Mouse (Mus musculus) hindbrain, embryonic 11.5 days (tissue): ENCODE results near the gene Mpg. TPM values are rescaled to one million over a fixed set of nuclear protein-coding genes. Genes with fewer than 3 reads are reported as not detected.

Experiments
- ATAC-seq: fragments of 200-750 bp; cut with Nextera tagmentation; 2 replicates; pipeline ENCODE4 v1.8.0; 2017; ENCODE audit warnings: mild to moderate bottlenecking, moderate TSS enrichment, moderate library complexity; ENCODE audit not compliant: low FRiP score
- DNase-seq: peaks from one replicate; pipeline ENCODE4 v3.0.0-alpha.2; 2015; ENCODE audit warnings: low spot score
- H3K27ac ChIP-seq: fragments of 300-500 bp; sonication (generic); 2 replicates; pipeline ENCODE4 v1.5.1; 2014; ENCODE audit warnings: mild to moderate bottlenecking, low read depth, low read length
- H3K27me3 ChIP-seq: fragments of 300-500 bp; sonication (generic); 2 replicates; pipeline ENCODE4 v1.6.1; 2014; ENCODE audit warnings: mild to moderate bottlenecking, low read length, moderate library complexity, mixed read lengths; ENCODE audit not compliant: control insufficient read depth, insufficient read depth
- H3K36me3 ChIP-seq: fragments of 300-500 bp; sonication (generic); 2 replicates; pipeline ENCODE4 v1.6.1; 2014; ENCODE audit warnings: mild to moderate bottlenecking, low read length, moderate library complexity, mixed read lengths; ENCODE audit not compliant: control insufficient read depth, insufficient read depth
- H3K4me1 ChIP-seq: fragments of 300-500 bp; sonication (generic); replicated peaks from 2 replicates; pipeline ENCODE4 v1.6.1; 2014; ENCODE audit warnings: low read length, mixed read lengths; ENCODE audit not compliant: control insufficient read depth, insufficient read depth
- H3K4me2 ChIP-seq: fragments of 300-500 bp; sonication (generic); replicated peaks from 2 replicates; pipeline ENCODE4 v1.6.1; 2014; ENCODE audit warnings: mild to moderate bottlenecking, low read depth, low read length
- H3K4me3 ChIP-seq: fragments of 300-500 bp; sonication (generic); 2 replicates; pipeline ENCODE4 v1.5.1; 2014; ENCODE audit warnings: low read depth, low read length
- H3K9ac ChIP-seq: fragments of 300-500 bp; sonication (generic); 2 replicates; pipeline ENCODE4 v1.6.1; 2014; ENCODE audit warnings: low read depth, low read length
- H3K9me3 ChIP-seq: fragments of 300-500 bp; sonication (generic); 2 replicates; pipeline ENCODE4 v1.6.1; 2016; ENCODE audit warnings: low read length; ENCODE audit not compliant: control insufficient read depth
- WGBS: fragments of 180-500 bp; shearing (Covaris S2); extraction: QIAGEN DNeasy Blood & Tissue Kit; methylation state at CpG from one replicate; pipeline ENCODE4 v1.1.7; 2014; 5-methylcytosine and 5-hydroxymethylcytosine counted together
- polyA plus RNA-seq: library from polyadenylated mRNA; unstranded; fragments of >200 nt; fragmentation: Nextera tagmentation; extraction: Ambion mirVana; gene quantifications from 2 replicates; pipeline ENCODE4 v1.2.1, GENCODE M21; 2014

Mpg gene
- polyA plus RNA-seq, 1 experiment from 2014 or later = 29.0 TPM

GRCm38 (mm10) chr11:32267188-32267884 is 41.0 kb downstream of the Mpg start, which contains the start of gene Nprl3:
Nprl3 (minus strand) TSS chr11:32267707.
- Histone ChIP-seq H3K9me3 (no peaks in the 10 kb centered on the region), H3K27ac (peak within 1 kb of the TSS; percentile 96)
- under 1% methylated on average over 54 of the region's 54 CpGs for WGBS

DNA sequence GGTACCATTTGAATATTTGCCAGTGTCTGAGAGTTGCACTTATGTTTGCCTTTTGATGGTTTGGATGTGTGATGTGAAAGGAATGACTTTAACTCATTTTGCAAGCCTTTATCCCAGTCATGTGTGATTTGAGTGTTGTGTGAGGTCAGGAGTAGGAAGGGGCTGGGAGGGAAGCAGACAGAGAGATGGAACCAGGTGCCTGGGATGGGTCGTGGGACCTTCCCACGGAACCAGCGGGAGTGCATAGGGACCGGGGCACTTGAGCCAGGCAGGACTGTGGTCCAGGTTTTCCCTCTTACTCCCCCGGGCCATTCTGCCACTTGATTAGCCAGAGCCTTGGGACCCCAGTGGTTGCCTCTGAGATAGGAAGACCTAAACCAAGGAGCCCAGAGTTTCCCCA is 41.7 kb downstream of the Mpg start:
- no peak overlapping the region for H3K27ac ChIP-seq
- peak; percentile 33 for DNase-seq
- H3K9me3 ChIP-seq = no peaks in the 10 kb centered on the region
- 20% methylated on average over 5 of the region's 5 CpGs for WGBS
- H3K4me1 ChIP-seq = 0 out of 2 replicates have a peak, but pooled peaks cover 2% of the 10 kb centered on the region
- ATAC-seq = peak; percentile 42
- H3K9ac ChIP-seq = peak overlapping the region; percentile 98
- peak overlapping the region; percentile 75 for H3K4me3 ChIP-seq
- H3K36me3 ChIP-seq = no peaks in the 10 kb centered on the region
- no peaks in the 10 kb centered on the region for H3K27me3 ChIP-seq
- H3K4me2 ChIP-seq = peak overlapping the region; percentile 49

More at GRCm38 (mm10) chr11:32267188-32267884, 41.0 kb downstream of the Mpg start, which contains the start of gene Nprl3:
- H3K4me3 ChIP-seq = peak within 1 kb of the TSS; percentile 75
- H3K27me3 ChIP-seq = no peaks in the 10 kb centered on the region
- ATAC-seq (peak; percentile 97), DNase-seq (peak; percentile 95)
- peak within 1 kb of the TSS; percentile 98 for H3K9ac ChIP-seq
- no peaks in the 10 kb centered on the region for H3K36me3 ChIP-seq
- peak within 1 kb of the TSS; percentile 49 for H3K4me2 ChIP-seq
- H3K4me1 ChIP-seq = 0 out of 2 replicates have a peak, but pooled peaks cover 2% of the 10 kb centered on the region

GRCm38 (mm10) chr11:32268952-32269351 is 42.6 kb downstream of the Mpg start:
- 87% methylated on average over 5 of the region's 5 CpGs for whole genome bisulfite sequencing

DNA sequence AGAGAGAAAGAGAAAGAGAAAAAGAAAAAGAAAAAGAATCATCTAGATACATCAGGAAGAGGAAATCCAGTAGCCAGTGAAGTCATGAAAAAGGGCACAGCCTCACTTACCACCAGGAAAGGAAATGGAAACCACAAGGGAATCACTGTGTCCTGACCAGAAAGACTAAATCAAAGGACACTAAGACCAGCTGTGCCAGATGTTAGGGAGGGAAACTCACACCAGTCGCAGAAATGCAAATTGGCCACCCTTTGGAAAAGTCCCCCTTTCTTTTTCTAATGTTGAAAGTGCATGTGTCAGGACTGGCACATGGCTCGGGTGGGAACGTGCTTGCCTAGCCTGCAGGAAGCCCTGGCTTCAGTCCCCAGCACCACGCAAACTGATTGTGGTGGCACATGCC is 44.9 kb downstream of the Mpg start:
- H3K27me3 ChIP-seq = no peaks in the 10 kb centered on the region
- H3K9ac ChIP-seq = no peak overlapping the region
- no peaks in the 10 kb centered on the region for H3K9me3 ChIP-seq
- H3K4me3 ChIP-seq = no peak overlapping the region
- DNase-seq = no peak
- no peaks in the 10 kb centered on the region for H3K36me3 ChIP-seq
- no peak overlapping the region for H3K27ac ChIP-seq
- H3K4me1 ChIP-seq = 0 out of 2 replicates have a peak, but pooled peaks cover 2% of the 10 kb centered on the region
- no peak for ATAC-seq
- H3K4me2 ChIP-seq = no peak overlapping the region
- 43% methylated on average over 4 of the region's 4 CpGs for WGBS

More at GRCm38 (mm10) chr11:32268952-32269351, 42.6 kb downstream of the Mpg start:
- Histone ChIP-seq H3K27ac (no peak overlapping the region), H3K9ac (no peak overlapping the region), H3K9me3 (no peaks in the 10 kb centered on the region), H3K27me3 (no peaks in the 10 kb centered on the region), H3K4me3 (no peak overlapping the region), H3K4me1 (0 out of 2 replicates have a peak, but pooled peaks cover 2% of the 10 kb centered on the region), H3K36me3 (no peaks in the 10 kb centered on the region), H3K4me2 (no peak overlapping the region)
- DNase-seq (no peak), ATAC-seq (no peak)

DNA sequence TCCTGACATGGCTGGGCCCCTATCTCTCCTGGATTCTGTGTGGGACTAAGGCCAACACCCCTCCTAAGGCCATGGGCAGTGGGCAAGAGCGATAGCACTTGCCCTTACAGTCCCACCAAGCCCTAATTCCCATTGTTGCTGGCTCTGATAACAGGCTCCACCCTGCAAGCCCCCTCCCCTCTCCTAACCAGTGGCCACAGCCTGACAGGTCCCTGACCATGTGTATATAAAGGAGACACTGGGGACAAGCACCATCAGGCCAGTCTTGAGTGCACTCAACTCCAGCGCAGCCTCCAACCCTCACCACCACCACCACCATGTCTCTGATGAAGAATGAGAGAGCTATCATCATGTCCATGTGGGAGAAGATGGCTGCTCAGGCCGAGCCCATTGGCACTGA is 50.0 kb downstream of the Mpg start, which contains the start of gene Hba-x:
Hba-x (plus strand) TSS at position 54 of the 400 bp plus-strand sequence.
- no peak for DNase-seq
- Histone ChIP-seq H3K27ac (0 out of 2 replicates have a peak within 1 kb of the TSS, but pooled peaks have one; percentile 6), H3K9me3 (no peaks in the 10 kb centered on the region), H3K4me3 (no peak within 1 kb of the TSS), H3K4me2 (no peak within 1 kb of the TSS), H3K36me3 (no peaks in the 10 kb centered on the region), H3K9ac (no peak within 1 kb of the TSS), H3K27me3 (no peaks in the 10 kb centered on the region), H3K4me1 (no peaks in the 10 kb centered on the region)
- 69% methylated on average over 3 of the region's 3 CpGs for WGBS
- no peak; the same call in 1 of the 2 replicates for ATAC-seq

- Histone ChIP-seq H3K27ac (no peak overlapping the region), H3K9ac (no peak overlapping the region), H3K4me2 (no peak overlapping the region), H3K4me3 (no peak overlapping the region), H3K27me3 (no peaks in the 10 kb centered on the region), H3K4me1 (no peaks in the 10 kb centered on the region), H3K9me3 (no peaks in the 10 kb centered on the region), H3K36me3 (no peaks in the 10 kb centered on the region)
- WGBS = 68% methylated on average over 21 of the region's 21 CpGs
- no peak for DNase-seq
- 0 out of 2 replicates have a peak, but pooled peaks have one; percentile 10 for ATAC-seq
Observed at GRCm38 (mm10) chr11:32277736-32278457, 51.6 kb downstream of the Mpg start.

GRCm38 (mm10) chr11:32278458-32278957 is 52.2 kb downstream of the Mpg start:
- no peaks in the 10 kb centered on the region for H3K9me3 ChIP-seq
- 79% methylated on average over 12 of the region's 12 CpGs for WGBS
- H3K4me2 ChIP-seq = no peak overlapping the region
- no peaks in the 10 kb centered on the region for H3K27me3 ChIP-seq
- ATAC-seq (peak; percentile 38; the same call in 1 of the 2 replicates), DNase-seq (no peak)
- no peaks in the 10 kb centered on the region for H3K36me3 ChIP-seq
- no peak overlapping the region for H3K9ac ChIP-seq
- no peak overlapping the region for H3K4me3 ChIP-seq
- no peak overlapping the region for H3K27ac ChIP-seq
- no peaks in the 10 kb centered on the region for H3K4me1 ChIP-seq

DNA sequence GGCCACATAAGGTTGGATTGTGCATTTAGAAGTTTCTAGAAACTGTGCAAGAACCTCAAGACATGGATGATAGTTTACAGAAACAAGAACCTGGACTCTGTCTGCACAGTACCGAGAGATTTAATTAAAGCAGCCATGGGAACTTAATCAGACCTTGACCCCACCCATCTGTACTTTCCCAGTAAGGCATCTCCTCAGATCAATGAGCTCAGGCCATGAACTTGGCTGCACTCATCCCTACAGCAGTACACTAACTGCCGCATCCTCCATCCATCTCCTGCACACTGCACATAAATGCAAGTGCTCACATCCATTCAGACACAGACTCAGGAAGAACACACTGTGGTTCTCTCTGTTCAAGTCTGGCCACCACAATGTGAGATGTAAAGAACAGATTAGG is 54.3 kb downstream of the Mpg start:
- Histone ChIP-seq H3K4me1 (no peaks in the 10 kb centered on the region), H3K36me3 (no peaks in the 10 kb centered on the region), H3K9me3 (no peaks in the 10 kb centered on the region), H3K4me3 (no peak overlapping the region), H3K27ac (no peak overlapping the region), H3K9ac (no peak overlapping the region), H3K4me2 (no peak overlapping the region), H3K27me3 (no peaks in the 10 kb centered on the region)
- DNase-seq (no peak), ATAC-seq (no peak)
- WGBS = 75% methylated on average over 2 of the region's 2 CpGs
